Mouse (Mus musculus): ENCODE measurements at regions not wholly inside any gene's neighbourhood (a gene's known extent, or its start where the extent isn't known, plus 50 kb on each side); places are given as distances from the start of the nearest gene placed in this dataset.
"Not testable (repeated sequence)": the region's sequence is repeated elsewhere in the genome, so short reads cannot be mapped to it uniquely, and the experiment has no call there.

- DNase-seq = no peak
Measured at GRCm38 (mm10) chr2:63580489-63581139, 396.5 kb upstream of the Kcnh7 start.

GRCm38 (mm10) chr2:63575172-63575571 is 391.1 kb upstream of the Kcnh7 start:
- no peak for DNase-seq

DNA sequence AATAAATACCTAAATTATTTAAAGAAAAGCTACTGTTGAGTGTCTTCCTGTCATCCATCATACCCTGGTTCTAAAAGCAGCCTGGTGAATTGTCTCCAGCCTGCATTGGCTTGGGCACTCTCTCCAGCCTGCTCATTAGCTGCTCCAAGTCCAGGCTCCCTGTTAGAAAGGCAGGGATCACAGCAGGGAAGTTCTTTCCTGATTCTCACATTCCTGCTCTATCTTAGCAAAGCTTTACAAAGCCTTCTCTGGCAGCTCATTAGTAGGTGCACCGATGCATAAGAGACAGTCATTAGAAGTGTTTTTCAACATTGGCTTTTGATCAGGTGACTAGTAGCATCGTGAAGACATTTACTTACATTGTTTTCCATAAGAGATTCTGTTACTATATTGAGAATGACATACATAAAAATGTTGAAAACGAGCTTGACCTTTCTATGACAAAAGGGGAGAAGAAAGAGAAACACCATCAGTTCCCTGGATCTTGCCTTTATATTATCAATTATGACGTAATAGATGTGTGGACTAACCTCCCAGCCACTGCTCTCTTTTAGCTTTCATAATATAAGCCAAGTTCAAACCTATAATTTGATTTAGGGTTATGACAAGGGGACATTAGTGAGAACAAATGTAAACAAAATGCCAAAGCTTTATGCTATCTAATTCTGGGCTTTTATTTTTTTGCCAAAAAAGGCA is 390.1 kb upstream of the Kcnh7 start:
- no peak for DNase-seq

GRCm38 (mm10) chr2:63573015-63573807 is 389.1 kb upstream of the Kcnh7 start:
- no peak for DNase-seq

DNA sequence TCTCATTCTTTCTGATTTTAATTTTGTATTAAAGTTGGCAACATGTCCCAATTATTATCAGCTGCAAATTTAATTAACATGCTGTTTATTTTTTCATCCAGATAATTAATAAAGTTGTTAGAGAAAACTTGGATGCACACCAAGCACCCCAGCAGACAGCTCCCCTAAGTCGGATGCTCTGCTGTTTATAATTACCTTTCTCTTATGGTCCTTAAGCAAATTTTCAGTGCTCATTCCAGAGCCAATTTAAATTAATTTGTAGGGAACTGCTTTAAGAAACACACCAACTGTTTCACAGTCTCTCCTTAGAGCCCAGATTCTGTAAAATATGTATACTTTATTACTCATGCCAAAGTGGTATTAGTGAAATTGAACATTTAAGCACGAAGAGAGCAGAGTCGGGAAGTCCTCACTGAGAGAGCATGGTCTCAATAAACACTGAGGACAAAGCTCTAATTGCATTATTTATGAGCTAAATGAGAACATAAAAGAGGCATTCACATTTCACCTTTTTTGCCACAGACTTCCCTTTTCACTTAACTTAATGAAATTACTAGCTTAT is 372.9 kb upstream of the Kcnh7 start:
- DNase-seq = no peak

DNA sequence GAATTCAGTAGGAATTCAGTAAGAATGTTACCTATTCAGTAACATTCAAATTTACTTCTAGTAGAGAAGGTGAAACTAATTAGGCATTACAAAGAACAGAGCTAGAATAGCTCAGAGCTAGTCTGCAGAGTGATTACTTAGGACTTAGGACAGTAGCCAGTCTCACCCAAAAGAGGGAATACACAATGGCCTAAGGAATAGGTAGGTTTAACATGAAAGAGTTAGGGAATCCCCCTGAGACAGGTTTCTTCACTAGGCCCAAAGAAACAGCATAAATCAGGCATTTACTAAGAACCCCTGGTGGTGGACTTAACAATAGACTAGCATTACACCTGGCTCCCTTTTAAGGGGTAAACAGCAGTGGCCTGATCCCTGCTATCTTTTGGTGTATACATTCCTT is 357.7 kb upstream of the Kcnh7 start:
- not testable (repeated sequence) for DNase-seq

- DNase-seq = no peak
Measured at GRCm38 (mm10) chr2:63518534-63518933, 334.4 kb upstream of the Kcnh7 start.

- DNase-seq = peak in 1 of 2 experiments; percentile 11
Measured at GRCm38 (mm10) chr2:63513554-63514226, 329.6 kb upstream of the Kcnh7 start.

DNA sequence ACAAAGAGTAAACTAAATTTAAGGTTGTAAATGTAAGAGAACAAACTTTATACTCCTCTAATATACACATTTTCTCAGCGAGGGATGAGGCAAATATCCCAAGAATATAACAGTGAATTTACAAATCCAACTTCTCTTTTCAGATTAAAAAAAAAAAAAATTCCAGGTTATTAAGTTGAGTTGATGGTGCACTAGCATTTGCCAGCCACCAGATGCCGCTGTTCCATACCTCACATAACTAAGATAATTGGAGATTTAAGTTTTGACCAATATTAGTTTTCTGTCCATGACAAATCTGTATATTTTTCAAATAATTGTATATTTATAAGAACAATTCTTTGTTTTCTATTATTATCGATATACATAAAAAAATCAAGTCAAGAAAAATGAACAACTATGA is 319.9 kb upstream of the Kcnh7 start:
- DNase-seq = no peak

DNA sequence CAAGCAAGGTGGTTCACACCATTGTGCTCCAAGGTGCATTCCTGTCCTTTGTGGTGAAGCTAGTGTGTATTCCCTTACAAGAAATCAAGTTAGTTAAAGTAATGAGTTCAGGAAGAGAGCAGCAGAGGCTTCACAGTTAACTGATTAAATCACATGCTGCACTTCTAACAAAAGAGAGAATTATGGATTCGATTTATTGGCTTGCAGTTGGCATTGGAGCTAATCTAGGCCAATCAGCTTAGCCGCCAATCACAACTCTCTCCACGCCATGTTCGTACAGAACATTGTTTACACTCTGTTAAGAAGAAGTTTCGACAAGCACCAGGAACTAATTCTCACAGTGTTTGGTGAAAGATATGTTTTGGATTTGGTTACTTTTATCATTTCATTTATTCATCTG is 292.3 kb upstream of the Kcnh7 start:
- DNase-seq = no peak

- DNase-seq = no peak
Measured at GRCm38 (mm10) chr2:63475255-63475654, 291.2 kb upstream of the Kcnh7 start.

DNA sequence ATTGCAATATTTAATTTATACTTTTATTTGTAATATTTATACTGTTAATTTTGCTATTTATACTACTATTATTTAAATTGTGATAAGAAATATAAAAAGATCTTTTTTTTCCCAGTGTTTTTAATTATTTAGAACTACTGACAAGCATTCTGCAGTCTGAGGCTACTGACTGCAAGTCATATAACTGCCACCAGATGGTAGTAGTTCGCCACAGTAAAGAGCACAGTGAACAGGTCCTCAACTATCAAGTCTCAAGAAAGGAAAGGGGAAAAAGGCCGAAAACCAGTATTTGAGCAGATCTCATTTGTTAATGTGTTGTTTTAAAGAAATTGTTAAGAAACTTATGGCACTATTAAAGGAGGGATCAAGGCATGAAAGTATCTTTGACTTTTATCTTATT is 289.6 kb upstream of the Kcnh7 start:
- peak in 1 of 2 experiments; percentile 44 for DNase-seq

DNA sequence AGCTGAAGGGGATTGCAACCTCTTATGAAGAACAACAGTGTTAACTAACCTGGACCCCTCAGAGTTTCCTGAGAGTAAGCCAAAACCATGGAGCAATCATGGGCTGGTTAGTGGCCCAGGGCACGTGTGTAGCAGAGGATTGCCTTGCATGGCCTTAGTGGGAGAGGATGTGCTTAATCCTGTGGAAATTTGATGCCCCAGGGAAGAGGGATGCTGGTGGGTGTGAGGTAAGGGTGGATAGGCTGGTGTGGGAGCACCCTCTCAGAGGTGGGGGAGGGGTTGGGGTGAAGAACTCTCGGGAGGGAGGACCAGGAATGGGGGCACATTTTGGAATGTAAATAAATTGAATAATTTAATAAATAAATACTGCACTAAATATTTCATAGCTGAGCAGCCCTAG is 288.2 kb upstream of the Kcnh7 start:
- DNase-seq = no peak

DNA sequence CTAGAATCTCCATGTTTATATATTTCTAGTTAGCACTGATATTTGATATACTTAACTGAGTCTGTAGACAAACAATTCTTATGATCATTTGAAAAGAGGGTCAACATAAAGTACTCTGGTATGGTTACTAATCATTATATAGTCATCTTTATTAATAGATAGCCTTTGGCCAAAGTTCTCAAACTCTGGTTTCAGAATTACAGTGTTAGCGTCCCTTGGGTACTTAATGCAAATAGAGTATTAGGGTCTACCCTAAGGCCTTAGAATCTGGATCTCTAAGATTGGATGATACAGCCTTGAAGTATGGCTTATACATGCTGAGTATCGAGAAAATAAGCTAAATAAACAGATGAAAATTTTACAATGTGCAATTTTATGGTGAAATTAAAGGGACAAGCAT is 275.0 kb upstream of the Kcnh7 start:
- DNase-seq = no peak

DNA sequence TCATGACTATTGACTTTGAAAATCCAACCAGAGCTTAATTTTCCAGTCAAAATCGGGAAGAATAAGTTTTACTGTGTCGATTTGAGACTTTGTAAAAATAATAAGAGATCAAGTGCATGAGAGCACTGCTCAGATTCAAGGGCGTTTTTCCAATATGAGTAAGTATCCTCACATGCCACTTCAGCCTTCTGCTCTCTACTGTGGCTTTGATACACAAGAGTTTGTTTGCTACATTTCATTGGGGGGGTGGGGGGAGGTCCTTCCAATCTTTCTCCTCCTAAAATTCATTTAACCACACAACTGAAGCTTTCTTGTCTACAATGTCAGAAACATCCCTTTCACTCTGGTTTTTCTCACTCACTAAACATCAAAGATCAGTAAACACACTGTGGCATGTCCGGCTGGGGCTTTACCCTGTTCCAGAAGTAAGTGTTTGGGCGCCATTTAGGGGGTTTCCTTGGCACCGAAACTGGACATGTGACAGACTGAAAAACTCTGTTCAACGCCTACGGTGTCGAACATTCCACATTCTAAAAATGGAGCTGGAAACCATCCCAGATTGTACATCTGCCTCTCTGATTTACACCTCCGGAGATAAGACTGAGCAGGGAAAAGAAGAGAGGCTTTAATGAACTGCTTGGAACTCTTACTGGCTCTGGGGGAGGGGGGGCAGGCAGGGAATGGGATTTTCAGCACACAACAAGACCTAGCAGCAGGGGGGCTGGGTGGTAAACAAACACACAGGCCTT is 270.4 kb upstream of the Kcnh7 start:
- no peak for DNase-seq

DNA sequence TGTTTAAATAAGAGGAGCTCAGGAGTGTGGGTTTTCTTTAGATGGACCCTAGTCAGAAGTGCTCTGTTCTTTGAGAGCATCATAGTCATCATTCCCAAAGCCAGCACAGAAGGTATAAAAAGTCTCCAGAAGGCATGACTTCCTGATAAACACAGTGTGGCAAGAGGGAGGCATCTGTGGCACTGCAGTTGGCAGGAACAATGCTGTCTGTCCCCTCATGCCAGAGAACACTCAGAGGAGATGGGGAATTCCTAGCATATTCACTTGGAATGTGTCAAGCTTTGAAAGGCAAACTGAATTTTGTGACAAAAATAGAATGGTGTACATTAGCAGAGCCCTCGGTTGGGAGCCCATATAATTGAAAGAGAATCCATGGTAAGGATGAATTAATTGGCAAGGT is 268.8 kb upstream of the Kcnh7 start:
- DNase-seq = no peak

DNA sequence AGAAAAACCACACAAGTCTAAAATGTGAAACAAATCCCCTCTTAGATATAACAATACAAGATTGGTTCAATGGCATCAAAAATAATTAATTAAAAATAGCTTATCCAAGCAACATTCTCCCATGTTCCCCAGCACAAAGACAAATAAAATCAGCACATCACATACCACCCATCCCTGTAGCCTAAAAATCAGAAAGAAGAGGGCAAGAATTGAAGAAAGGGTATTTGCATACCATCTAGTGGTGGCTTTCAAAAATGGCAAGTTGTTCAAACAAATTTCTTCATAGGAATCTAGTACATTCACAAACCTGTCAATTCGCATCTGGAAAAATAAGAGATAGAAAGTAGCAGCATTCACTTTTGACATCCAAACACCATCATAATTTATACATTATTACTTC is 268.1 kb upstream of the Kcnh7 start:
- DNase-seq = no peak

DNA sequence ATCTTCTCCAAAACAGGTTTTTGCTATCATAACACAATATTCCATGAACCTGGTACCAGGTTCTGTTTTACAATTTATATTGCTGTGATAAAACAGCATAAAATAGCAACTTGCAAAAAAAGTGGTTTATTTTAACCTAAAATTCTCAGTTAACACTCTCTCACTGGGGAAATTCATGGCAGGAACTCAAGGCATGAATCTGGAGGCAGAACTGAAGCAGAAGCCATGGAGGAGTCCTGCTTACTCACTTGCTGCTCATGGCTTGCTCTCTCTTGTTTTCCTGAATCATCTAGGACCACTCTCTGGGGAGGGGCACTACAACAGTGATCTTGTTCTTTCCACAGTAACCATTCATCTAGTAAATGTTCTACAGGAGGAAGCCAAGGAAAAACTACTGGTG is 250.2 kb upstream of the Kcnh7 start:
- DNase-seq = no peak

- DNase-seq = no peak
Measured at GRCm38 (mm10) chr2:63405405-63405804, 221.3 kb upstream of the Kcnh7 start.
